Mouse (Mus musculus): ENCODE measurements around the gene Wdr43.

GRCm38 (mm10) chr17:71687436-71687835 is 71.7 kb downstream of the Wdr43 start:
- TF ChIP-seq EP300 (IDR thresholded peaks at IDR 0.05; ENCODE audit: low read depth), result no peak
- no peak for TF ChIP-seq CTCF (IDR thresholded peaks at IDR 0.05; ENCODE audit: low read depth)
